Mouse (Mus musculus): Measurements from ENCODE around the gene Otx2. TPM values are rescaled to one million over a fixed set of nuclear protein-coding genes. Genes with fewer than 3 reads are reported as not detected.

Gene Otx2
- polyA plus RNA-seq, 1 experiment, result not detected

GRCm38 (mm10) chr14:48678674-48679073 is 5.1 kb upstream of the Otx2 start:
- no peak for DNase-seq (ENCODE audit: low read depth in 1 of 2, low spot score in 2 of 2)
- no peak overlapping the region for H3K4me3 ChIP-seq (ENCODE audit: extremely low read depth, insufficient read depth, insufficient read length)
- 84% methylated on average over 3 of the region's 3 CpGs for WGBS
- H3K4me1 ChIP-seq (ENCODE audit: control insufficient read depth, insufficient read depth, insufficient read length), result no peaks in the 10 kb centered on the region
- H3K36me3 ChIP-seq (ENCODE audit: control insufficient read depth, insufficient read depth, low read length), result no peaks in the 10 kb centered on the region
- no peaks in the 10 kb centered on the region for H3K27me3 ChIP-seq (ENCODE audit: control insufficient read depth, insufficient read depth, low read length)
- no peak overlapping the region for H3K27ac ChIP-seq (ENCODE audit: insufficient read depth, low read length)
- TF ChIP-seq CTCF (IDR thresholded peaks at IDR 0.05; ENCODE audit: extremely low read depth, insufficient read depth, insufficient read length, insufficient replicate concordance) (no peak), POLR2A (IDR thresholded peaks at IDR 0.05; ENCODE audit: low read depth, low read length) (no peak)

GRCm38 (mm10) chr14:48674036-48674831 is 615 bp upstream of the Otx2 start:
- peaks cover 8% of the 10 kb centered on the region for H3K27me3 ChIP-seq (ENCODE audit: control insufficient read depth, insufficient read depth, low read length)
- H3K36me3 ChIP-seq (ENCODE audit: control insufficient read depth, insufficient read depth, low read length), result no peaks in the 10 kb centered on the region
- TF ChIP-seq CTCF (IDR thresholded peaks at IDR 0.05; ENCODE audit: extremely low read depth, insufficient read depth, insufficient read length, insufficient replicate concordance) (no peak), POLR2A (IDR thresholded peaks at IDR 0.05; ENCODE audit: low read depth, low read length) (no peak)
- H3K4me3 ChIP-seq (ENCODE audit: extremely low read depth, insufficient read depth, insufficient read length), result no peak overlapping the region
- no peak for DNase-seq (ENCODE audit: low read depth in 1 of 2, low spot score in 2 of 2)
- H3K4me1 ChIP-seq (ENCODE audit: control insufficient read depth, insufficient read depth, insufficient read length), result no peaks in the 10 kb centered on the region
- 10% methylated on average over 36 of the region's 36 CpGs for WGBS
- no peak overlapping the region for H3K27ac ChIP-seq (ENCODE audit: insufficient read depth, low read length)

DNA sequence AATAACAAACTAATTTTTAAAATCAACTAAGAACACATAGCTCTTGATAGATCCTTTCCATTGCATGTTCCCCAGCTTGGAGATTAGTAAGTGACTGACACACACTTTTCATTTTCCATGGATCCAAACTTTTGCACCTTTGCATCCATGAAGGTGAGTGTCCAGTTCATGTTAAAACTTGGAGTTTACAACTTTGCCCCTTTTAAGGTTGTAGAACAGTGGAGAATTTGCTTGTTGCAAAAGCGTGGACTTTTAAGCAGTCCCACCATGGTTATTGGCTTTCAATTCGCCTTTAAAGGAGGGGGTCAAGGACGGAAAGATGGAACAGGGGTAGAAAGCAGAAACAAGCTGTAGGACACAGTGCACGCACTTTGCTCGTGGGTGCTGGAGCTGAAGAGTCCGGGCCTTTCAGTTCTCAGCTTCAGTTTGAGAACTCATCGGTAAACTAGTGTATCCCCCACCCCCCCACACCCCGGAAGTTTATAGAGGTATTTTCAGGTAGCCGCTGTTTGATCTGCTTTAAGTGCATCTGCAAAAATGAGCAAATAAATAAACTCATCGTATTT is 925 bp downstream of the Otx2 start:
- 23% methylated on average over 10 of the region's 10 CpGs for WGBS
- no peak for DNase-seq (ENCODE audit: low read depth in 1 of 2, low spot score in 2 of 2)
- no peak overlapping the region for H3K4me3 ChIP-seq (ENCODE audit: extremely low read depth, insufficient read depth, insufficient read length)
- H3K27ac ChIP-seq (ENCODE audit: insufficient read depth, low read length), result no peak overlapping the region
- H3K4me1 ChIP-seq (ENCODE audit: control insufficient read depth, insufficient read depth, insufficient read length), result no peaks in the 10 kb centered on the region
- no peaks in the 10 kb centered on the region for H3K36me3 ChIP-seq (ENCODE audit: control insufficient read depth, insufficient read depth, low read length)
- H3K27me3 ChIP-seq (ENCODE audit: control insufficient read depth, insufficient read depth, low read length), result peaks cover 13% of the 10 kb centered on the region
- no peak for TF ChIP-seq POLR2A (IDR thresholded peaks at IDR 0.05; ENCODE audit: low read depth, low read length)
- TF ChIP-seq CTCF (IDR thresholded peaks at IDR 0.05; ENCODE audit: extremely low read depth, insufficient read depth, insufficient read length, insufficient replicate concordance), result no peak

- Histone ChIP-seq H3K27ac (ENCODE audit: insufficient read depth, low read length) (no peak overlapping the region), H3K27me3 (ENCODE audit: control insufficient read depth, insufficient read depth, low read length) (peaks cover 17% of the 10 kb centered on the region), H3K4me3 (ENCODE audit: extremely low read depth, insufficient read depth, insufficient read length) (no peak overlapping the region), H3K36me3 (ENCODE audit: control insufficient read depth, insufficient read depth, low read length) (no peaks in the 10 kb centered on the region), H3K4me1 (ENCODE audit: control insufficient read depth, insufficient read depth, insufficient read length) (no peaks in the 10 kb centered on the region)
- WGBS, result 38% methylated on average over 9 of the region's 9 CpGs
- no peak for DNase-seq (ENCODE audit: low read depth in 1 of 2, low spot score in 2 of 2)
- TF ChIP-seq CTCF (IDR thresholded peaks at IDR 0.05; ENCODE audit: extremely low read depth, insufficient read depth, insufficient read length, insufficient replicate concordance), result no peak
These were observed 2.0 kb downstream of the Otx2 start for GRCm38 (mm10) chr14:48671480-48672240.

DNA sequence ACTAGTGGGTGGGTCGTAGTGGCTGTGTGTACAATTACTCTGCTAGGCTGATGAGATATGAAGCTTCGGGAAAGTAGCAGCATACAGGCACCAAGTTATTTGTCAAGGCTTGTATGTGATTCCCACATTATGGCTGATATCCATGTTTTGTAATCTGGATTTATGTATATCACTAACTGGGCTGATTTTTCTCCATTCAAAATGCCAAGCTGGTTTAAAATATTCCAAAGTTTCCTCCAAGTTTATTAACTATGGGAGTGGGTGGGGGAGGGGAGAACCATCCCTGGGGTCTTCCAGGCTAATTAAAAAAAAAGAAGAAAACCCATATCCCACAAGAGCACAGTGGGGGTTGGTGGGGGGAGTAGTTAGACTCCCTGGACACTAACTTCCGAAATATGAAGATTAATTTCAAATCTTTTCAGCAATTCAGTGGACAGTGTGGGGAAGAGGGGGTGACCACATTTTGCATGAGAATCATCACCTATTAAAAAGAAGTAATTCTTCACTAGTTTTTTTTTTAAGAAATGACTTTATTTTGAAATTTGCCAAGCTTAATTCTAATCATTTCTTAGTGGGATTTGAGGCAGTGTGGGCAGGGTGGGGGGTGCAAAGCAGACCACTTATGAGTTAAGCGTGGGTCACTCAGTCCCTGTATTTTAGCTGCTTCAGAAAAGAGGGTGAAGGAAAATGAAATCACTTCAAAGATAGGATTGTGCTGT is 2.7 kb downstream of the Otx2 start:
- no peak for TF ChIP-seq POLR2A (IDR thresholded peaks at IDR 0.05; ENCODE audit: low read depth, low read length)
- TF ChIP-seq CTCF (IDR thresholded peaks at IDR 0.05; ENCODE audit: extremely low read depth, insufficient read depth, insufficient read length, insufficient replicate concordance), result no peak
- peaks cover 21% of the 10 kb centered on the region for H3K27me3 ChIP-seq (ENCODE audit: control insufficient read depth, insufficient read depth, low read length)

DNA sequence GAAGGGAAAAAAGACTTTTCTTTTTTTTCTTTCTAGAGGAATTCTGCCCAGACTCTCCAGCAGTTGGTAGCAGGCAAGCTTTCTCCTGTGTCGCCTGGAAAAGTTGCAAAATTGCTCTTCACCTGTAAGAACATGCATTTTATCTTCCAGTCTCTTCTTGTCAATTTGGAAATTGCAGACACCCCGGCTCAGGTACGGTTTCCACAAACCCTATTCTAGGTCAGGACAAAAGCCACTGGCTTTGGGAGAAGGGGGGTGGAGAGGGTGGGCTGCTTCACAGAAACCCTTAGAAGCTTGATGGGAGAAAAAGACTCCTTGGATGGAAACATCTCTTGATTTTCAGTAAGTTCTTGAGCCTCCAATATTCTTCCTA is 3.4 kb downstream of the Otx2 start:
- Histone ChIP-seq H3K36me3 (ENCODE audit: control insufficient read depth, insufficient read depth, low read length) (no peaks in the 10 kb centered on the region), H3K27ac (ENCODE audit: insufficient read depth, low read length) (no peak overlapping the region), H3K4me1 (ENCODE audit: control insufficient read depth, insufficient read depth, insufficient read length) (no peaks in the 10 kb centered on the region), H3K4me3 (ENCODE audit: extremely low read depth, insufficient read depth, insufficient read length) (no peak overlapping the region), H3K27me3 (ENCODE audit: control insufficient read depth, insufficient read depth, low read length) (peaks cover 24% of the 10 kb centered on the region)
- DNase-seq (ENCODE audit: low read depth in 1 of 2, low spot score in 2 of 2), result no peak
- TF ChIP-seq POLR2A (IDR thresholded peaks at IDR 0.05; ENCODE audit: low read depth, low read length), result no peak
- no peak for TF ChIP-seq CTCF (IDR thresholded peaks at IDR 0.05; ENCODE audit: extremely low read depth, insufficient read depth, insufficient read length, insufficient replicate concordance)
- WGBS, result 12% methylated on average over 3 of the region's 3 CpGs

More for the DNA sequence above, 2.7 kb downstream of the Otx2 start:
- H3K4me3 ChIP-seq (ENCODE audit: extremely low read depth, insufficient read depth, insufficient read length), result no peak overlapping the region
- DNase-seq (ENCODE audit: low read depth in 1 of 2, low spot score in 2 of 2), result no peak
- H3K4me1 ChIP-seq (ENCODE audit: control insufficient read depth, insufficient read depth, insufficient read length), result no peaks in the 10 kb centered on the region
- 47% methylated on average over 4 of the region's 4 CpGs for WGBS
- no peaks in the 10 kb centered on the region for H3K36me3 ChIP-seq (ENCODE audit: control insufficient read depth, insufficient read depth, low read length)
- no peak overlapping the region for H3K27ac ChIP-seq (ENCODE audit: insufficient read depth, low read length)
